Mouse (Mus musculus): Measurements from ENCODE around the gene Gm10717.
"Not testable (repeated sequence)": the region's sequence is repeated elsewhere in the genome, so short reads cannot be mapped to it uniquely, and the experiment has no call there.

Gm10717 gene

DNA sequence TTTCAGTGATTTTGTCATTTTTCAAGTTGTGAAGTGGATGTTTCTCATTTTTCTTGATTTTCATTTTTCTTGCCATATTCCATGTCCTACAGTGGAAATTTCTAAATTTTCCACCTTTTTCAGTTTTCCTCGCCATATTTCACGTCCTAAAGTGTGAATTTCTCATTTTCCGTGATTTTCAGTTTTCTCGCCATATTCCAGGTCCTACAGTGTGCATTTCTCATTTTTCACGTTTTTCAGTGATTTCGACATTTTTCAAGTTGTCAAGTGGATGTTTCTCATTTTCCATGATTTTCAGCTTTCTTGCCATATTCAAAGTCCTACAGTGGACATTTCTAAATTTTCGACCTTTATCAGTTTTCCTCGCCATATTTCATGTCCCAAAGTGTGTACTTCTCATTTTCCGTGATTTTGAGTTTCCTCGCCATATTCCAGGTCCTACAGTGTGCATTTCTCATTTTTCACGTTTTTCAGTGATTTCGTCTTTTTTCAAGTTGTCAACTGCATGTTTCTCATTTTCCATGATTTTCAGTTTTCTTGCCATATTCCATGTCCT is at the start of gene Gm10717:
Gm10717 (plus strand) TSS at position 506 of the 556 bp plus-strand sequence.
- not testable (repeated sequence) for DNase-seq (ENCODE audit: low spot score)

DNA sequence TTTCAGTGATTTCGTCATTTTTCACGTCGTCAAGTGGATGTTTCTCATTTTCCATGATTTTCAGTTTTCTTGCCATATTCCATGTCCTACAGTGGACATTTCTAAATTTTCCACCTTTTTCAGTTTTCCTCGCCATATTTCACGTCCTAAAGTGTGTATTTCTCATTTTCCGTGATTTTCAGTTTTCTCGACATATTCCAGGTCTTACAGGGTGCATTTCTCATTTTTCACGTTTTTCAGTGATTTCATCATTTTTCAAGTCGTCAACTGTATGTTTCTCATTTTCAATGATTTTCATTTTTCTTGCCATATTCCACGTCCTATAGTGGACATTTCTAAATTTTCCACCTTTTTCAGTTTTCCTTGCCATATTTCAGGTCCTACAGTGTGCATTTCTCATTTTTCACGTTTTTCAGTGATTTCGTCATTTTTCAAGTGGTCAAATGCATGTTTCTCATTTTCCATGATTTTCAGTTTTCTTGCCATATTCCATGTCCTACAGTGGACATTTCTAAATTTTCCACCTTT is 24.7 kb upstream of the Gm10717 start, which contains the start of gene Gm10722:
Gm10722 (plus strand) TSS at position 478 of the 528 bp plus-strand sequence.
- peak; percentile 69 for DNase-seq (ENCODE audit: low spot score)

- not testable (repeated sequence) for DNase-seq (ENCODE audit: low spot score)
Measured at GRCm38 (mm10) chr9:3001006-3001405, 24.2 kb upstream of the Gm10717 start.

GRCm38 (mm10) chr9:3001948-3002659 is 23.1 kb upstream of the Gm10717 start:
- DNase-seq (ENCODE audit: low spot score): peak; percentile 25

- not testable (repeated sequence) for DNase-seq (ENCODE audit: low spot score)
Measured at GRCm38 (mm10) chr9:3002794-3003396, 22.3 kb upstream of the Gm10717 start, which contains the start of gene Gm11168. Gm11168 (plus strand) TSS chr9:3003346.

DNA sequence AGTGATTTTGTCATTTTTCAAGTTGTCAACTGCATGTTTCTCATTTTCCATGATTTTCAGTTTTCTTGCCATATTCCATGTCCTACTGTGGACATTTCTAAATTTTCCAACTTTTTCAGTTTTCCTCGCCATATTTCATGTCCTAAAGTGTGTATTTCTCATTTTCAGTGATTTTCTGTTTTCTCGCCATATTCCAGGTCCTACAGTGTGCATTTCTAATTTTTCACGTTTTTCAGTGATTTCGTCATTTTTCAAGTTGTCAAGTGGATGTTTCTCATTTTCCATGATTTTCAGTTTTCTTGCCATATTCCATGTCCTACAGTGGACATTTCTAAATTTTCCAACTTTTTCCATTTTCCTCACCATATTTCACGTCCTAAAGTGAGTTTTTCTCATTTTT is 19.0 kb upstream of the Gm10717 start:
- not testable (repeated sequence) for DNase-seq (ENCODE audit: low spot score)

DNA sequence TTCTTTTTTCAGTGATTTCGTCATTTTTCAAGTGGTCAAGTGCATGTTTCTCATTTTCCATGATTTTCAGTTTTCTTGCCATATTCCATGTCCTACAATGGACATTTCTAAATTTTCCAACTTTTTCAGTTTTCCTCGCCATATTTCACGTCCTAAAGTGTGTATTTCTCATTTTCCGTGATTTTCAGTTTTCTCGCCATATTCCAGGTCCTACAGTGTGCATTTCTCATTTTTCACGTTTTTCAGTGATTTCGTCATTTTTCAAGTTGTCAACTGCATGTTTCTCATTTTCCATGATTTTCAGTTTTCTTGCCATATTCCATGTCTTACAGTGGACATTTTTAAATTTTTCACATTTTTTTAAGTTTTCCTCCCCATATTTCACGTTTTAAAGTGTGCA is 18.6 kb upstream of the Gm10717 start:
- DNase-seq (ENCODE audit: low spot score): not testable (repeated sequence)

DNA sequence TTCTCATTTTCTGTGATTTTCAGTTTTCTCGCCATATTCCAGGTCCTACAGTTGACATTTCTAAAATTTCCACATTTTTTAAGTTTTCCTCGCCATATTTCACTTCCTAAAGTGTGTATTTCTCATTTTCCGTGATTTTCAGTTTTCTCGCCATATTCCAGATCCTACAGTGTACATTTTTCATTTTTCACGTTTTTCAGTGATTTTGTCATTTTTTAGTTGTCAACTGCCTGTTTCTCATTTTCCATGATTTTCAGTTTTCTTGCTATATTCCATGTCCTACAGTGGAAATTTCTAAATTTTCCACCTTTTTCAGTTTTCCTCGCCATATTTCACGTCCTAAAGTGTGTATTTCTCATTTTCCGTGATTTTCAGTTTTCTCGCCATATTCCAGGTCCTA is 17.9 kb upstream of the Gm10717 start:
- peak; percentile 39 for DNase-seq (ENCODE audit: low spot score)

DNA sequence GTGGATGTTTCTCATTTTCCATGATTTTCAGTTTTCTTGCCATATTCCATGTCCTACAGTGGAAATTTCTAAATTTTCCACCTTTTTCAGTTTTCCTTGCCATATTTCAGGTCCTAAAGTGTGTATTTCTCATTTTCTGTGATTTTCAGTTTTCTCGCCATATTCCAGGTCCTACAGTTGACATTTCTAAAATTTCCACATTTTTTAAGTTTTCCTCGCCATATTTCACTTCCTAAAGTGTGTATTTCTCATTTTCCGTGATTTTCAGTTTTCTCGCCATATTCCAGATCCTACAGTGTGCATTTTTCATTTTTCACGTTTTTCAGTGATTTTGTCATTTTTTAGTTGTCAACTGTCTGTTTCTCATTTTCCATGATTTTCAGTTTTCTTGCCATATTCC is 15.9 kb upstream of the Gm10717 start:
- not testable (repeated sequence) for DNase-seq (ENCODE audit: low spot score)

- DNase-seq (ENCODE audit: low spot score): not testable (repeated sequence)
Measured at GRCm38 (mm10) chr9:3012054-3012621, 13.1 kb upstream of the Gm10717 start.

DNA sequence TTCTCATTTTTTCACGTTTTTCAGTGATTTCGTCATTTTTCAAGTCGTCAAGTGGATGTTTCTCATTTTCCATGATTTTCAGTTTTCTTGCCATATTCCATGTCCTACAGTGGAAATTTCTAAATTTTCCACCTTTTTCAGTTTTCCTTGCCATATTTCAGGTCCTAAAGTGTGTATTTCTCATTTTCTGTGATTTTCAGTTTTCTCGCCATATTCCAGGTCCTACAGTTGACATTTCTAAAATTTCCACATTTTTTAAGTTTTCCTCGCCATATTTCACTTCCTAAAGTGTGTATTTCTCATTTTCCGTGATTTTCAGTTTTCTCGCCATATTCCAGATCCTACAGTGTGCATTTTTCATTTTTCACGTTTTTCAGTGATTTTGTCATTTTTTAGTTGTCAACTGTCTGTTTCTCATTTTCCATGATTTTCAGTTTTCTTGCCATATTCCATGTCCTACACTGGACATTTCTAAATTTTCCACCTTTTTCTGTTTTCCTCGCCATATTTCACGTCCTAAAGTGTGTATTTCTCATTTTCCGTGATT is 12.4 kb upstream of the Gm10717 start, which contains the start of gene Gm10721:
Gm10721 (plus strand) TSS at position 408 of the 547 bp plus-strand sequence.
- DNase-seq (ENCODE audit: low spot score): not testable (repeated sequence)

- not testable (repeated sequence) for DNase-seq (ENCODE audit: low spot score)
Measured at GRCm38 (mm10) chr9:3015354-3015753, 9.9 kb upstream of the Gm10717 start, which contains the start of gene Gm10720. Gm10720 (plus strand) TSS chr9:3015654.

- not testable (repeated sequence) for DNase-seq (ENCODE audit: low spot score)
Measured at GRCm38 (mm10) chr9:3015896-3016295, 9.3 kb upstream of the Gm10717 start.

DNA sequence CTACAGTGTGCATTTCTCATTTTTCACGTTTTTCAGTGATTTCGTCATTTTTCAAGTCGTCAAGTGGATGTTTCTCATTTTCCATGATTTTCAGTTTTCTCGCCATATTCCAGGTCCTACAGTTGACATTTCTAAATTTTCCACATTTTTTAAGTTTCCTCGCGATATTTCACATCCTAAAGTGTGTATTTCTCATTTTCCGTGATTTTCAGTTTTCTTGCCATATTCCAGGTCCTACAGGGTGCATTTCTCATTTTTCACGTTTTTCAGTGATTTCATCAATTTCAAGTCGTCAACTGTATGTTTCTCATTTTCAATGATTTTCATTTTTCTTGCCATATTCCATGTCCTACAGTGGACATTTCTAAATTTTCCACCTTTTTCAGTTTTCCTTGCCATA is 8.1 kb upstream of the Gm10717 start, which contains the start of gene Gm10719:
Gm10719 (plus strand) TSS at position 301 of the 400 bp plus-strand sequence.
- not testable (repeated sequence) for DNase-seq (ENCODE audit: low spot score)

DNA sequence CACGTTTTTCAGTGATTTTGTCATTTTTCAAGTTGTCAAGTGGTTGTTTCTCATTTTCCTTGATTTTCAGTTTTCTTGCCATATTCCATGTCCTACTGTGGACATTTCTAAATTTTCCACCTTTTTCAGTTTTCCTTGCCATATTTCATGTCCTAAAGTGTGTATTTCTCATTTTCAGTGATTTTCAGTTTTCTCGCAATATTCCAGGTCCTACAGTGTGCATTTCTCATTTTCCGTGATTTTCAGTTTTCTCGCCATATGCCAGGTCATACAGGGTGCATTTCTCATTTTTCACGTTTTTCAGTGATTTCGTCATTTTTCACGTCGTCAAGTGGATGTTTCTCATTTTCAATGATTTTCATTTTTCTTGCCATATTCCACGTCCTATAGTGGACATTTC is 6.3 kb upstream of the Gm10717 start:
- DNase-seq (ENCODE audit: low spot score): not testable (repeated sequence)

- DNase-seq (ENCODE audit: low spot score): not testable (repeated sequence)
Measured at GRCm38 (mm10) chr9:3019835-3020727, 5.1 kb upstream of the Gm10717 start.

- peak; percentile 33 for DNase-seq (ENCODE audit: low spot score)
Measured at GRCm38 (mm10) chr9:3022316-3023008, 2.8 kb upstream of the Gm10717 start.

- DNase-seq (ENCODE audit: low spot score): not testable (repeated sequence)
Measured at GRCm38 (mm10) chr9:3023312-3023984, 1.8 kb upstream of the Gm10717 start, which contains the start of gene Gm10718. Gm10718 (plus strand) TSS chr9:3023547.

- not testable (repeated sequence) for DNase-seq (ENCODE audit: low spot score)
Measured at GRCm38 (mm10) chr9:3023985-3024648, 1.1 kb upstream of the Gm10717 start.
